Mouse (Mus musculus): Measurements from ENCODE around the gene Fam8a1. TPM values are rescaled to one million over a fixed set of nuclear protein-coding genes. Genes with fewer than 3 reads are reported as not detected.

Fam8a1 gene
- polyA plus RNA-seq, 1 experiment = 23.7 TPM

- no peak for DNase-seq (ENCODE audit: low read depth)
Observed at GRCm38 (mm10) chr13:46674601-46675000, 5.3 kb downstream of the Fam8a1 start.

- no peak for DNase-seq (ENCODE audit: low read depth)
Observed at GRCm38 (mm10) chr13:46677721-46678120, 8.4 kb downstream of the Fam8a1 start.

- DNase-seq (ENCODE audit: low read depth) = no peak
Observed at GRCm38 (mm10) chr13:46682921-46683320, 13.6 kb downstream of the Fam8a1 start.

- DNase-seq (ENCODE audit: low read depth) = no peak
Observed at GRCm38 (mm10) chr13:46683370-46683769, 14.0 kb downstream of the Fam8a1 start.

GRCm38 (mm10) chr13:46690559-46691241, 21.4 kb downstream of the Fam8a1 start:
- no peak for DNase-seq (ENCODE audit: low read depth)

GRCm38 (mm10) chr13:46695296-46695908, 26.1 kb downstream of the Fam8a1 start:
- no peak for DNase-seq (ENCODE audit: low read depth)

GRCm38 (mm10) chr13:46695932-46696331, 26.6 kb downstream of the Fam8a1 start:
- DNase-seq (ENCODE audit: low read depth) = no peak

GRCm38 (mm10) chr13:46696788-46697187, 27.5 kb downstream of the Fam8a1 start:
- DNase-seq (ENCODE audit: low read depth) = no peak

- no peak for DNase-seq (ENCODE audit: low read depth)
Observed at GRCm38 (mm10) chr13:46699372-46699771, 30.1 kb downstream of the Fam8a1 start.

- no peak for DNase-seq (ENCODE audit: low read depth)
Observed at GRCm38 (mm10) chr13:46701486-46701885, 32.2 kb downstream of the Fam8a1 start.

GRCm38 (mm10) chr13:46703138-46703537, 33.8 kb downstream of the Fam8a1 start:
- DNase-seq (ENCODE audit: low read depth) = no peak

- DNase-seq (ENCODE audit: low read depth) = no peak
Observed at GRCm38 (mm10) chr13:46713486-46713885, 44.2 kb downstream of the Fam8a1 start.

- DNase-seq (ENCODE audit: low read depth) = no peak
Observed at GRCm38 (mm10) chr13:46715976-46716639, 46.8 kb downstream of the Fam8a1 start.

GRCm38 (mm10) chr13:46718893-46719400, 49.6 kb downstream of the Fam8a1 start:
- no peak for DNase-seq (ENCODE audit: low read depth)

GRCm38 (mm10) chr13:46721009-46721408, 51.7 kb downstream of the Fam8a1 start:
- no peak for DNase-seq (ENCODE audit: low read depth)

- no peak for DNase-seq (ENCODE audit: low read depth)
Observed at GRCm38 (mm10) chr13:46724371-46724770, 55.0 kb downstream of the Fam8a1 start.

GRCm38 (mm10) chr13:46725227-46725626, 55.9 kb downstream of the Fam8a1 start:
- no peak for DNase-seq (ENCODE audit: low read depth)

GRCm38 (mm10) chr13:46726288-46727037, 57.1 kb downstream of the Fam8a1 start:
- no peak for DNase-seq (ENCODE audit: low read depth)

- DNase-seq (ENCODE audit: low read depth) = no peak
Observed at GRCm38 (mm10) chr13:46727038-46727836, 57.9 kb downstream of the Fam8a1 start.

All from gonadal fat pad, adult 2 months (tissue).